Mouse (Mus musculus): ENCODE data around the gene Rcor3. TPM values are rescaled to one million over a fixed set of nuclear protein-coding genes. Genes with fewer than 3 reads are reported as not detected.

Gene Rcor3
- total RNA-seq, 2 experiments from 2014 or later, result 36.4 to 51.1 TPM

- DNase-seq (ENCODE audit: extremely low spot score in 1 of 2, low spot score in 1 of 2), result no peak
Observed at GRCm38 (mm10) chr1:192072426-192072825, 65.4 kb downstream of the Rcor3 start.

GRCm38 (mm10) chr1:192070618-192071051 is 67.2 kb downstream of the Rcor3 start:
- no peak for DNase-seq (ENCODE audit: extremely low spot score in 1 of 2, low spot score in 1 of 2)

GRCm38 (mm10) chr1:192069971-192070591 is 67.8 kb downstream of the Rcor3 start:
- peak in 1 of 2 experiments; percentile 30 for DNase-seq (ENCODE audit: extremely low spot score in 1 of 2, low spot score in 1 of 2)

- no peak for DNase-seq (ENCODE audit: extremely low spot score in 1 of 2, low spot score in 1 of 2)
Observed at GRCm38 (mm10) chr1:192068188-192068587, 69.7 kb downstream of the Rcor3 start.

- no peak for DNase-seq (ENCODE audit: extremely low spot score in 1 of 2, low spot score in 1 of 2)
Observed at GRCm38 (mm10) chr1:192066956-192067355, 70.9 kb downstream of the Rcor3 start.

- DNase-seq (ENCODE audit: extremely low spot score in 1 of 2, low spot score in 1 of 2), result no peak
Observed at GRCm38 (mm10) chr1:192063209-192063946, 74.5 kb downstream of the Rcor3 start.

- no peak for DNase-seq (ENCODE audit: extremely low spot score in 1 of 2, low spot score in 1 of 2)
Observed at GRCm38 (mm10) chr1:192062682-192063081, 75.2 kb downstream of the Rcor3 start.

GRCm38 (mm10) chr1:192061666-192062306 is 76.1 kb downstream of the Rcor3 start:
- no peak for DNase-seq (ENCODE audit: extremely low spot score in 1 of 2, low spot score in 1 of 2)

GRCm38 (mm10) chr1:192058911-192059310 is 79.0 kb downstream of the Rcor3 start:
- DNase-seq (ENCODE audit: extremely low spot score in 1 of 2, low spot score in 1 of 2), result no peak

- no peak for DNase-seq (ENCODE audit: extremely low spot score in 1 of 2, low spot score in 1 of 2)
Observed at GRCm38 (mm10) chr1:192053726-192054125, 84.1 kb downstream of the Rcor3 start.

GRCm38 (mm10) chr1:192052986-192053385 is 84.9 kb downstream of the Rcor3 start:
- no peak for DNase-seq (ENCODE audit: extremely low spot score in 1 of 2, low spot score in 1 of 2)

GRCm38 (mm10) chr1:192052461-192052860 is 85.4 kb downstream of the Rcor3 start:
- no peak for DNase-seq (ENCODE audit: extremely low spot score in 1 of 2, low spot score in 1 of 2)

Other genes with a start within 250 kb of the Rcor3 start
- 10 to 100 TPM; 34.5 to 35.5 TPM for gene Slc30a1, start 231.3 kb downstream of the Rcor3 start, total RNA-seq (2021)
- under 1 TPM; 0.28 to 0.34 TPM for gene Rd3, start 160.7 kb downstream of the Rcor3 start, total RNA-seq (2021)
- 1 to 10 TPM; 2.6 to 4.9 TPM for gene Traf5, start 45.5 kb downstream of the Rcor3 start, total RNA-seq (2021)
- 10 to 100 TPM; 33.3 to 35.7 TPM for gene Kcnh1, start 52.7 kb upstream of the Rcor3 start, total RNA-seq (2021)